Mouse (Mus musculus) neural tube, embryonic 12.5 days (tissue): ENCODE data around the gene Upk3a. TPM values are rescaled to one million over a fixed set of nuclear protein-coding genes. Genes with fewer than 3 reads are reported as not detected.
A peak's percentile ranks its signal among the peaks of the same experiment; 100 is the strongest.

Experiments used
- ATAC-seq: fragments of 200-750 bp; cut with Nextera tagmentation; 2 replicates; pipeline ENCODE4 v1.8.0; 2017; ENCODE audit warnings: low read depth, mild to moderate bottlenecking, moderate TSS enrichment, moderate library complexity; ENCODE audit not compliant: low FRiP score
- H3K27ac ChIP-seq: fragments of 300-500 bp; sonication (generic); 2 replicates; pipeline ENCODE4 v1.5.1; 2016
- H3K27me3 ChIP-seq: fragments of 300-500 bp; sonication (generic); replicated peaks from 2 replicates; pipeline ENCODE4 v1.6.1; 2016; ENCODE audit warnings: mild to moderate bottlenecking
- H3K36me3 ChIP-seq: fragments of 300-500 bp; sonication (generic); 2 replicates; pipeline ENCODE4 v1.6.1; 2016; ENCODE audit warnings: mild to moderate bottlenecking
- H3K4me1 ChIP-seq: fragments of 300-500 bp; sonication (generic); 2 replicates; pipeline ENCODE4 v1.6.1; 2016
- H3K4me2 ChIP-seq: fragments of 300-500 bp; sonication (generic); replicated peaks from 2 replicates; pipeline ENCODE4 v1.6.1; 2016; ENCODE audit warnings: mild to moderate bottlenecking
- H3K4me3 ChIP-seq: fragments of 300-500 bp; sonication (generic); 2 replicates; pipeline ENCODE4 v1.5.1; 2016
- H3K9ac ChIP-seq: fragments of 300-500 bp; sonication (generic); 2 replicates; pipeline ENCODE4 v1.6.1; 2016; ENCODE audit warnings: mild to moderate bottlenecking
- H3K9me3 ChIP-seq: fragments of 300-500 bp; sonication (generic); 2 replicates; pipeline ENCODE4 v1.6.1; 2016; ENCODE audit warnings: mild to moderate bottlenecking
- WGBS: fragments of 180-500 bp; shearing (Covaris S2); methylation state at CpG from one replicate; pipeline ENCODE4 v1.1.7; 2016; 5-methylcytosine and 5-hydroxymethylcytosine counted together
- polyA plus RNA-seq: library from polyadenylated mRNA; unstranded; fragments of >200 nt; fragmentation: Nextera tagmentation; extraction: Ambion mirVana; gene quantifications from 2 replicates; pipeline ENCODE4 v1.2.1, GENCODE M21; 2016

The Upk3a gene
- polyA plus RNA-seq, 1 experiment from 2014 or later, result 0.53 TPM

GRCm38 (mm10) chr15:84987020-84987815, 29.7 kb upstream of the Upk3a start:
- Histone ChIP-seq H3K4me2 (peak overlapping the region; percentile 84), H3K4me1 (peaks cover 38% of the 10 kb centered on the region), H3K9ac (peak overlapping the region; percentile 94), H3K4me3 (peak overlapping the region; percentile 87), H3K9me3 (no peaks in the 10 kb centered on the region), H3K36me3 (no peaks in the 10 kb centered on the region), H3K27me3 (0 out of 2 replicates have a peak, but pooled peaks cover 5% of the 10 kb centered on the region), H3K27ac (no peak overlapping the region; the same call in 1 of the 2 replicates)
- peak; percentile 60 for ATAC-seq
- under 1% methylated on average over 53 of the region's 53 CpGs for WGBS

- H3K9ac ChIP-seq, result peak within 1 kb of the TSS; percentile 94
- peaks cover 34% of the 10 kb centered on the region for H3K4me1 ChIP-seq
- H3K27me3 ChIP-seq, result 0 out of 2 replicates have a peak, but pooled peaks cover 5% of the 10 kb centered on the region
- H3K4me3 ChIP-seq, result peak within 1 kb of the TSS; percentile 87
- H3K4me2 ChIP-seq, result peak within 1 kb of the TSS; percentile 84
- no peak within 1 kb of the TSS; the same call in 1 of the 2 replicates for H3K27ac ChIP-seq
- WGBS, result 2% methylated on average over 56 of the region's 59 CpGs
- H3K9me3 ChIP-seq, result no peaks in the 10 kb centered on the region
- H3K36me3 ChIP-seq, result no peaks in the 10 kb centered on the region
- peak; percentile 93 for ATAC-seq
These were observed 28.8 kb upstream of the Upk3a start, which contains the start of gene 5031439G07Rik for GRCm38 (mm10) chr15:84987874-84988825. TSS of gene 5031439G07Rik (minus strand) at chr15:84988551.

GRCm38 (mm10) chr15:84989098-84989497, 27.8 kb upstream of the Upk3a start:
- WGBS, result 72% methylated on average over 3 of the region's 3 CpGs
- Histone ChIP-seq H3K4me3 (no peak overlapping the region), H3K27ac (no peak overlapping the region), H3K9ac (no peak overlapping the region), H3K4me1 (peaks cover 24% of the 10 kb centered on the region), H3K36me3 (no peaks in the 10 kb centered on the region), H3K9me3 (no peaks in the 10 kb centered on the region), H3K27me3 (0 out of 2 replicates have a peak, but pooled peaks cover 5% of the 10 kb centered on the region), H3K4me2 (no peak overlapping the region)
- ATAC-seq, result no peak

- H3K36me3 ChIP-seq, result no peaks in the 10 kb centered on the region
- ATAC-seq, result no peak
- 0 out of 2 replicates have a peak, but pooled peaks cover 5% of the 10 kb centered on the region for H3K27me3 ChIP-seq
- H3K9me3 ChIP-seq, result no peaks in the 10 kb centered on the region
- H3K4me3 ChIP-seq, result no peak overlapping the region
- H3K27ac ChIP-seq, result no peak overlapping the region
- no peak overlapping the region for H3K9ac ChIP-seq
- 64% methylated on average over 7 of the region's 7 CpGs for WGBS
- H3K4me2 ChIP-seq, result no peak overlapping the region
- H3K4me1 ChIP-seq, result peaks cover 23% of the 10 kb centered on the region
These were observed 27.2 kb upstream of the Upk3a start for GRCm38 (mm10) chr15:84989771-84990170.

- H3K4me2 ChIP-seq, result no peak overlapping the region
- no peak for ATAC-seq
- H3K27ac ChIP-seq, result no peak overlapping the region
- no peak overlapping the region for H3K4me3 ChIP-seq
- H3K27me3 ChIP-seq, result no peaks in the 10 kb centered on the region
- no peak overlapping the region for H3K9ac ChIP-seq
- no peaks in the 10 kb centered on the region for H3K36me3 ChIP-seq
- H3K9me3 ChIP-seq, result no peaks in the 10 kb centered on the region
- 48% methylated on average over 6 of the region's 6 CpGs for WGBS
- H3K4me1 ChIP-seq, result no peaks in the 10 kb centered on the region
These were observed 22.4 kb upstream of the Upk3a start for GRCm38 (mm10) chr15:84994498-84994897.

- 51% methylated on average over 6 of the region's 6 CpGs for WGBS
- no peaks in the 10 kb centered on the region for H3K27me3 ChIP-seq
- H3K4me2 ChIP-seq, result no peak overlapping the region
- no peak for ATAC-seq
- H3K9ac ChIP-seq, result no peak overlapping the region
- no peaks in the 10 kb centered on the region for H3K9me3 ChIP-seq
- no peak overlapping the region for H3K4me3 ChIP-seq
- H3K36me3 ChIP-seq, result no peaks in the 10 kb centered on the region
- H3K4me1 ChIP-seq, result no peaks in the 10 kb centered on the region
- H3K27ac ChIP-seq, result no peak overlapping the region
These were observed 21.9 kb upstream of the Upk3a start for GRCm38 (mm10) chr15:84995041-84995440.

- no peaks in the 10 kb centered on the region for H3K27me3 ChIP-seq
- no peak overlapping the region for H3K4me2 ChIP-seq
- no peak overlapping the region for H3K9ac ChIP-seq
- no peaks in the 10 kb centered on the region for H3K9me3 ChIP-seq
- H3K4me1 ChIP-seq, result no peaks in the 10 kb centered on the region
- no peak overlapping the region for H3K27ac ChIP-seq
- no peak overlapping the region for H3K4me3 ChIP-seq
- H3K36me3 ChIP-seq, result no peaks in the 10 kb centered on the region
- WGBS, result 11% methylated on average over 1 of the region's 1 CpGs
- no peak for ATAC-seq
These were observed 21.0 kb upstream of the Upk3a start for GRCm38 (mm10) chr15:84995967-84996366.

- ATAC-seq, result no peak
These were observed 19.0 kb upstream of the Upk3a start for GRCm38 (mm10) chr15:84997768-84998454.

GRCm38 (mm10) chr15:84999911-85000310, 17.0 kb upstream of the Upk3a start:
- H3K4me1 ChIP-seq, result no peaks in the 10 kb centered on the region
- WGBS, result 69% methylated on average over 7 of the region's 7 CpGs
- H3K27ac ChIP-seq, result no peak overlapping the region
- no peaks in the 10 kb centered on the region for H3K27me3 ChIP-seq
- no peak overlapping the region for H3K4me3 ChIP-seq
- H3K36me3 ChIP-seq, result no peaks in the 10 kb centered on the region
- no peaks in the 10 kb centered on the region for H3K9me3 ChIP-seq
- no peak for ATAC-seq
- H3K9ac ChIP-seq, result no peak overlapping the region
- H3K4me2 ChIP-seq, result no peak overlapping the region

More at GRCm38 (mm10) chr15:84997768-84998454, 19.0 kb upstream of the Upk3a start:
- 79% methylated on average over 14 of the region's 14 CpGs for WGBS
- Histone ChIP-seq H3K36me3 (no peaks in the 10 kb centered on the region), H3K4me3 (no peak overlapping the region), H3K9me3 (no peaks in the 10 kb centered on the region), H3K4me1 (no peaks in the 10 kb centered on the region), H3K27me3 (no peaks in the 10 kb centered on the region), H3K4me2 (no peak overlapping the region), H3K9ac (no peak overlapping the region), H3K27ac (no peak overlapping the region)

- 0 out of 2 replicates have a peak, but pooled peaks have one; percentile 53 for ATAC-seq
- Histone ChIP-seq H3K4me1 (no peaks in the 10 kb centered on the region), H3K4me3 (no peak overlapping the region), H3K36me3 (no peaks in the 10 kb centered on the region), H3K27ac (no peak overlapping the region), H3K4me2 (no peak overlapping the region; the same call in 1 of the 2 replicates), H3K9ac (peak overlapping the region; percentile 13; the same call in 1 of the 2 replicates), H3K27me3 (no peaks in the 10 kb centered on the region), H3K9me3 (no peaks in the 10 kb centered on the region)
- 21% methylated on average over 29 of the region's 29 CpGs for WGBS
These were observed 15.7 kb upstream of the Upk3a start for GRCm38 (mm10) chr15:85000984-85001982.

GRCm38 (mm10) chr15:85009666-85010065, 7.3 kb upstream of the Upk3a start:
- no peak overlapping the region for H3K4me2 ChIP-seq
- H3K27ac ChIP-seq, result no peak overlapping the region
- 0 out of 2 replicates have a peak, but pooled peaks cover 4% of the 10 kb centered on the region for H3K4me1 ChIP-seq
- no peaks in the 10 kb centered on the region for H3K9me3 ChIP-seq
- 78% methylated on average over 8 of the region's 8 CpGs for WGBS
- ATAC-seq, result no peak
- H3K36me3 ChIP-seq, result no peaks in the 10 kb centered on the region
- no peaks in the 10 kb centered on the region for H3K27me3 ChIP-seq
- no peak overlapping the region for H3K9ac ChIP-seq
- H3K4me3 ChIP-seq, result no peak overlapping the region
